Mouse (Mus musculus) cerebellum, postnatal 4 days (tissue): ENCODE measurements around the gene Sun5.

Source experiments
- DNase-seq, 2 experiments: peaks; one replicate each; pipeline ENCODE4 v3.0.0; 2022; ENCODE audit warnings: low spot score in 2 of 2, mixed read lengths in 1 of 2

The Sun5 gene

DNA sequence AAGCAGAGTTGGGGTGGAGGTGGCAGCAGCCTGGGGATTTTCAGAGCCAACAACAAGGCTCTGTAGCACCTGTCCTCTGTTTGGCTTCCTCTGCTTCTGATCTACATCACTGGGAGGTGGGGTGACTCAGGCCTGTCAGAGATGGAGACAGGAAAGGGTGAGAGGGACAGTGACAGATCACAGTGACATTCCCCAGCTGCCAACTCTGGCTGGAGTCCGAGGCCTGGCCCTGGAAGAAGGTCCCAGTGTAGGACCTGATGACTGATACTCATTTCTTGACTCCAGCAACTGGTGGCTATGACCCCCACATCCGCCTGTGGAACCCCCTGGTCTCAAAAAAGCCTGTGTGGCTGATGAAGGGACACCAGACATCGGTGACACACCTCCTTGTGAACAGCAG lies 61.0 kb downstream of the Sun5 start:
- DNase-seq, result no peak

DNA sequence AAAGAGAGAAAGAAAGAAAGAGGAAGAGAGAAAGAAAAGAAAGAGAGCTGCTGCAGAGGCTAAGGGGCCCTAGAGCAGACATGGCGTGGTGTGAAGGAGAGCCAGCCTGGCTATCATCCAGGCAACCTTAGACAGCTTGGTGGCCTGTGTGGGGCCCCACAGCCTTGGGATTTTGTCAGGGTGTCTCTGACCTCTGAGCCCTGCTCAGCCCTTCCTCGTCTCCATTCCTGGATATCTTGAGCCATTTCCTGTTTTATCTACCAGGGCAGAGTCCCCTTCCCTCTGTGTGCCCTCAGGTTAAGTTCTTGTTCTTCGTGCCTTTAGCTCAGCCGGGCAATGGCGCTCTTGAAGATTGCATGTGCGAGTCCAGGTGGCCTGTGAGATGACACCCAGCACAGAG lies 62.0 kb downstream of the Sun5 start:
- DNase-seq, result no peak

DNA sequence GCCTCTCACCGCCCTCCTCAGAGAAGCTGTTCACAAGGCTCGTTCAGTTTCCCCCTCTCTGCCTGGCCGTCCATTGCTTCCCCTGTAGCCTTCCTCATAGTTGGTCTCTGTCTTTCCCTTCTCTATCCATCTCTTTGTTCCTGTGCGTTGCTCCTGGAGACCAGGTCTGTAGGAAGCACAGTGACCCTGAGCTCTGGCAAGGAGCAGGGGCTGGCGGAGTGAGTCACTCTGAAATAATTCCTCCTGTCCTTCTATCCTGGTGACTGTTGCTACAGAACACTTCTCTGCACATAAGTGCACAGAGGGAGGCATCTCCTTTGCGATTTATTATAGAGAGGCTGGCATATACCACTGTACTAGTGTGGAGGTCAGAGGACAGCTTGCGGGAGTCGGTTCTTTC lies 62.7 kb downstream of the Sun5 start:
- DNase-seq, result no peak

DNA sequence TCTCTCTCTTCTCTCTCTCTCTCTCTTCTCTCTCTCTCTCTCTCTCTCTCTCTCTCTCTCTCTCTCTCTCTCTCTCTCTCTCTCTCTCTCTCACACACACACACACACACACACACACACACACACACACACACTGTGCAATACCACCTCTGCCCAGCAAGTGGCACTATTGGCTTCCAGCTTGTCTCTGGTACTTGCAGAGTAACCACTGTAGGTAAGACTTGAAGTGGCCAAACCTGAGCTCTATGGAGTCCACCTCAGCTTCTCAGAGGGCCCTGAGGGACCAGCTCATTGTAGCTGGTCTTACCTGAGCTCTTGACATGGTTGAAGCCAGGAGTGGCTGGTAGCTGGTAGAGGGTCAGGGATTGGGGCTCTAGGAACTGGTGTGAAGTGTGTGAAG lies 63.4 kb downstream of the Sun5 start:
- DNase-seq, result peak; percentile 59 to 78
